Mouse (Mus musculus) spleen, postnatal 14 days (tissue): ENCODE data around the gene Ndufa3.
"Not testable (repeated sequence)": the region's sequence is repeated elsewhere in the genome, so short reads cannot be mapped to it uniquely, and the experiment has no call there.

Experiments used
- DNase-seq, 2 experiments: peaks; one replicate each; pipeline ENCODE4 v3.0.0; 2021 to 2022; ENCODE audit warnings: low spot score in 2 of 2

Ndufa3 gene

DNA sequence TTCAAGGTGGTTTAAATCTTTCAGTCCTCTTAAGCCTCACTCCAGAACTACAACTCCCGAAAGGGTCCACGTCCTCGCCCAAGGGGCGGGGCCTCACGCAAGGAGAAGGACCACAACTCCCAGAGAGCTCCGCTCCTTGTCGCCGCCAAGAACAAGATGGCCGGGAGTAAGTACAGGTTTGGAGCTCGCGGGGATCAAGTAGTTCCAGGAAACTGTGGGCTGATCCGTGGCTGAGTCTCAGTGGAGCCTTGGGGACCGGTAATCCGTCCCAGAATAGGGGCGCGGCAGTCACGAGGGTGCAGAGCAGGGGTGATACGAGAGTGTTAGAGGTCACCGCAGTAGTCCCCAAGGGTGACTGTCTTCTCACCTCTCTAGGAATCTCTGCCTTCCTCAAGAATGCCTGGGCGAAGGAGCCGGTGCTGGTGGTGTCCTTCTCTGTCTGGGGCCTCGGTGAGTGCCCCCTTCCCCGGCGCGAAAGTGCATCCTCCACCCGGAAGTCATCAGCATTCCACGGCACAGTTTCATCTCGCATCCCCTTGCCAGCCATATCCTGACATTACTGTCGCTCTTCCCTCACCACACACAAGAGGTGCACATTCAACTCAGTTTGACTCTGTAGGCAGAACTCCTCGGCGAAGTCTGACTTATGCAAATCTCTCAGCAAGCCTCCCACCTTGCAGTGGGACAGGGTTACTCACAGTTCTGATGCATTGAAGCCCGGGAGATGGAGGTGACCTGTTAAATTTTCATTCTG is at the start of gene Ndufa3:
TSS of gene Ndufa3 (plus strand) at position 132 of the 754 bp plus-strand sequence.
- peak; percentile 65 to 74 for DNase-seq

DNA sequence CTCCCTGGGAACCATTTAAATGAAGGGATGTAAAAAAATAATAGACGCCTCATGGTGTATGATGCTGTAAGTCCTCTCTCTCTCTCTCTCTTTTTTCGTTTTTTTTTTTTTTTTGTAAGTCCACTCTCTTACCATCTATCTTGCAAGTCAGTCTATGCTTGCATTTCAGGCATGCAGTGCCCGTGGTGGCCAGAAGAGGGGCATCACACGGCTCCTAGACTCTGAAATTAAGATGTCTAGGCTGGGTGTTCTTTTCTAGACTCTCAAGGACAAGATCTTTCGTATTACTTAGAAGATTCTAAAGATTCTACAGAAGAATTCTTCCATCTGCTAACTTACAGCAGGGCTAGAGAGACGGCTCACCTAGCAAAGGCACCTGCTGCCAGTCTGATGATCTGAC is 47.4 kb upstream of the Ndufa3 start:
- no peak for DNase-seq

DNA sequence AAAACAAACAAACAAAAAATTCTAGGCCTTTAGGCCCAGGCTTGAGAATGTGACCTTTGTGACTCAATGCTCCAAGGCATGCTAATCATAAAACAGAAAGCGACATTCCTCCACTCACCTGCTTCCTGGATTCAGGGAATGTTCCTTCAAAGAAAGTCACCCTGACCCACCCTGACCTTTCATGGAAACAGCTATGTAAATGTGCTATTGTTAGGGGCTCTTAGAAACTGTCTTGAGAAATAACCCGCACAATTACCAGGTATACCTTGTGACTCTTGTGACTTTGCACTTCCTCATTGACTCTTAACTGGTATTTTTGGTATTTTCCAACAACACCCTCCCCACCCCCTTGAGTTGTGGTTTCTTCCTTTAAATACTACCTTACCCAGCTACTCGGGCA is 46.6 kb upstream of the Ndufa3 start:
- DNase-seq, result not testable (repeated sequence)

DNA sequence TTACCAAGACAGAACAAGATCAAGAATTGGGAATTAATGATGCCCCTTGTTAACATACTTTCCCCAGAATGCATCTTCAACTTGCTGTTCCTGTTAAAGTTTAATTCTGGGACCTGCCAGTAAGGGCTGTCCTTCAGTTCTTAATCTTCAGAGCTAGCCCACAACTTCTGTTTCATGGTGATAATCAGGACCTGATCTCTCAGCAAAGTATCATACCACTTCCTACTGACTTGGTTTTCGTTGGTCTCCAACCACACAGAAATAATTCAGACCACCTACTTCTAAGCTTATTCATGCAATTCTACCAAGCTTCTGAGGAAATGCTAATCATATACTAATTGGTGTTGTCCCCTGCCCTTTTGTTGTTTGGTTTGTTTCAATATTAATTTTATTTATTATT is 45.3 kb upstream of the Ndufa3 start:
- DNase-seq, result no peak

- DNase-seq, result no peak
Observed at GRCm38 (mm10) chr7:3574216-3574615, 43.0 kb upstream of the Ndufa3 start.

DNA sequence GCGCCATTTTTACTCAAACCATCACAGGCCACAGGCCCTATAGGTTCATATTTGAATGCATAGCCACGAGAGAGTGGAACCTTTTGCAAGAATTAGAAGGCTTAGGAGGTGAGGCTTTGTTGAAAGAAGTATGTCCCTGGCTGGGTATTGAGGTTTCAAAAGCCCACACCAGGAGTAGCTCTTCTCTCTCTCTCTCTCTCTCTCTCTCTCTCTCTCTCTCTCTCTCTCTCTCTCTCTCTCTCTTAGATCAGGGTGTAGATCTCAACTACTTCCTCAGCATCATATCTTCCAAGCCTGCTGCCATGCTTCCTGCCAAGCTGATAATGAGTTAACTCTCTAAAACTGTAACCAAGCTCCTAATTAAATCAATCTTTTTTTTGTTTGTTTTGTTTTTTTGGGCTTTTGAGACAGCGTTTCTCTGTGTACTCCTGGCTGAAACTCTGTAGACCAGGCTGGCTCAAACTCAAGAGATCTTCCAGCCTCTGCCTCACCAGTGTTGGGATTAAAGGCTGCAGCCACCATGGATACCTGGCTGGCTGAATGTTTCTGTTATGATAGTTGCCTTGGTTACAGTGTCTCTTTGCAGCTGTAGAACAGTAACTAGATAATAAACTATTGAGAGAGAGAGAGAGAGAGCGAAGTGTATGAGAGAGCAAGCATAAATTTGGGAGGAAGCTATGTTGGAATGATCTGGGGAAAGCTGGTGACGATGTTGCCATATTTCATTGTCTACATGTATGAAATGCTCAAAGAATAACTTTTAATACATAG is 40.6 kb upstream of the Ndufa3 start:
- no peak for DNase-seq

- DNase-seq, result no peak
Observed at GRCm38 (mm10) chr7:3578196-3578595, 39.0 kb upstream of the Ndufa3 start.

GRCm38 (mm10) chr7:3578952-3579546 is 38.1 kb upstream of the Ndufa3 start:
- DNase-seq, result no peak

- DNase-seq, result no peak
Observed at GRCm38 (mm10) chr7:3580029-3580428, 37.1 kb upstream of the Ndufa3 start.

GRCm38 (mm10) chr7:3585763-3586162 is 31.4 kb upstream of the Ndufa3 start:
- no peak for DNase-seq

- no peak for DNase-seq
Observed at GRCm38 (mm10) chr7:3586255-3586654, 30.9 kb upstream of the Ndufa3 start.

- DNase-seq, result no peak
Observed at GRCm38 (mm10) chr7:3587292-3587691, 29.9 kb upstream of the Ndufa3 start.

DNA sequence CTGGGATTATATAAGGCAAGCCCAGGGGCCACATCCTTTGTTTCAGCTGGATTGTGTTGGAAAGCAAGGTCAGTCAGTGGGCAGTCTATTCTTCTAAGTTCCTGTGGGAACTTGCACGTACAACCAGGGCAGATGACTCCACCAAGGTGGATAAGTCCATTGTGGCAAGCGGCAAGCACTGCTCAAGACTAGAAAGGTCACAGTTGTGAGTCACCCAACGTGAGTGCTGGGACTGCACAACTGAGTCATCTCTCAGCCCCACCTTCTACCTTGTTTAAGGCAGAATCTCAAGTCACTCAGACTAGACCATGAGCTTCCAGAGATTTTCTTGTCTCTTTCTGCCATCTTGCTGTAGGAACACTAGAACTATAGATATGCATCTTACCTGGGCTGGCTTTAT is 26.6 kb upstream of the Ndufa3 start:
- no peak for DNase-seq

- no peak for DNase-seq
Observed at GRCm38 (mm10) chr7:3591534-3591933, 25.6 kb upstream of the Ndufa3 start.

- no peak for DNase-seq
Observed at GRCm38 (mm10) chr7:3593855-3594254, 23.3 kb upstream of the Ndufa3 start.

DNA sequence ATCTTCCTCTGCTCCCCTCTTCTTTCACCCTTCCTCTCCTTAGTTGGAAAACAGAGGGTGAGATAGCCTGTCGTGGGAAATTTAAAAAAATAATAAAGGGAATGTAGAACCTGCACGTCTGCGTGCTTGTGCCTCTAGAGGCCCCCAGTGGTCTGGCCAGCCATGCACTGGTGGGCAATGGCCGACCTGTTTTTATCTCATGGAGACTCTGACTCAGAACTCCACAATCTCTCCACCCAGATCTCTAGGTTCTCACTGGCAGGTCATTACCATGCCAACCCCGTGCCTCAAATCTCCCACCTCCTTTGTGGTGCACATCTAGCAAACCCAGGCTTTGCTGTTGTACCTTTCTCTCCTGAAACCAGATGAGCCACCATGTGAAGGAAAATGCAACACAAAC is 22.5 kb upstream of the Ndufa3 start:
- DNase-seq, result no peak

DNA sequence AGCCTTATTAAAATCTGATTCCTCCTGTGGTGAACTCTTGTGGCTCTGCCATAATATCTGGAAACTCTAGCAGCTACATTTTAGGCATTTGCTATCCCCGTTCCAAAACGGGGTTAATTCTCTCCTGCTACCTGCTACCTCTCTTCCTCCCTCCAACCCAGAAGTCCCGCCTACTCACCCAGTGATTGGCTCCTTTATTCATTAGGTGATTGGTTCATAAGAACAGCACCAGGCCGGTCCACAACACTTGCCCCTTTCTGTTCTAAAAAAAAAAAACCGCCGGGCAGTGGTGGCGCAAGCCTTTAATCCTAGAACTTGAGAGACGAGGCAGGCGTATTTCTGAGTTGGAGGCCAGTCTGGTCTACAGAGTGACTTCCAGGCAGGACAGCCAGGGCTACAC is 22.0 kb upstream of the Ndufa3 start:
- DNase-seq, result no peak

DNA sequence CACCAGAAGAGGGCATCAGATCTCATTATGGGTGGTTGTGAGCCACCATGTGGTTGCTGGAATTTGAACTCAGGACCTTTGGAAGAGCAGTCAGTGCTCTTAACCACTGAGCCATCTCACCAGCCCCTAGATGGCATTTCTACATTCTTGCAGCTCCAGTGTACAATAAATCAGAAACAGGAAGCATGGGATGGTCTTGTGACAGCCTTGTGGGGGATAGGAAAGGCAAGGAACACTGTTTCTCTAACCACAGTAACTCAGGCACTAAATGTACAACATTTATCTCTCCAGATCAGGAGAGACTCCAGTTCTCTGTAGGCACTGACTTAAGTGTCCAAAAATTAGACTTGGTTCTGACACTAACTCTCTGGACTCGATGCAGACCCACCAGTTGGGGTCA is 19.4 kb upstream of the Ndufa3 start:
- DNase-seq, result not testable (repeated sequence)

DNA sequence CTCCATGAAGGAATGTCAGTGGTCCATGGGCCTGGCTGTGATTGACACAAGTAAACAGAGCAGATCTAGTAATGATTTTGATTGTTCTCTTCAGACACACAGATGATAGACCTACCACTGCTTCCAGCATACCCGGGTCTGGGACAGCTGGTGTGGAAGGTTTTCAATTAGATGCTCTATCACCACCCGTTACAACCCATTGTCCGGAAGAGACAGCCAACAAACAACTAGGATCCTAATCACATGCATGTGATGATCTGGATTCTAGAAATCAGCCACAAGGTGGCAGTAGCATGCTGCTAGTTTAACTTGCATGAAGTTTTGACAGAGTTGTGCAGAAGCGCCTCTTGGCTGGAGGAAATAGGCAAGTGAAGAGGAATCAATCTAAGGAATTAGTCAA is 16.1 kb upstream of the Ndufa3 start:
- peak in 1 of 2 experiments; percentile 45 for DNase-seq

- no peak for DNase-seq
Observed at GRCm38 (mm10) chr7:3606798-3607197, 10.4 kb upstream of the Ndufa3 start.

DNA sequence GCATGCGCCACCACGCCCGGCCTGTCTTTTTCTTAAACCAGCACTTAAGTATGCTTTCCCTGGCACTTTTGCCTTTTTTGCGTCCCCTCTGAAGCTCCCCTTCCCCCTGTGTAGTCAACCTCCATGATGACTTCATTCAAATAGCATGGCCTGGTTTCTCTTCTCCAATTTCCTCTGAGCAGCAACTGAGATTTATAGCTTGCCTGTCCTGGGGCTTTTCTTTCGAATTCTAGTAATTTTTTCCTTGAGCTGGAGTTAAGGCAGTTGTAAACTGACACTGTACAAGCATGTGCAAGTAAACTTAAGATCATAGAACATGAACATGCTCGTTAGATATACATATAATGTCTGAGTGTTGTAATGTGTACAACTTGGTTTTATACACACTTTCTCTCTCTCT is 9.8 kb upstream of the Ndufa3 start:
- no peak for DNase-seq

- no peak for DNase-seq
Observed at GRCm38 (mm10) chr7:3608668-3609067, 8.5 kb upstream of the Ndufa3 start.

DNA sequence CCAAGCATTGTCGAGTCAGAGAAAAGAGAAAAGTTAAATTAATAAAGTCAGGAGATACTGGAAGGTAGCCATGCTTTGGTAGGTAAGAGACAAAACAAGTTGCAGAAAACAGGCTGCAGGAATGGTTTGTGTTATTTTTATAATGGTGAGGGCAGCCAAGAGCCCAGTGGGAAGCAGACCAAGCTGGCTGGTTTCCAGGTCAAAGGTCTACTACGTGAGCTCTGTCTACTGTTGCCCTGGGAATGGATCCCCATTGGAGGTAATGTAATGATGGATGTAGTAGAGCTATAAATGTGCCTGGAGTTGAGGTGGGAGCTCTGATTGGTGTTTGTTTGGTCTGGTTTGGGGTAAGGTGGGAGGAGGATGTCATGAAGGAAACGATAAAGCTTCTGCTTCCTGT is 8.1 kb upstream of the Ndufa3 start:
- DNase-seq, result no peak
